Mouse (Mus musculus) gastrocnemius, adult 2 months (tissue): ENCODE data around the gene Olfr1499. TPM values are rescaled to one million over a fixed set of nuclear protein-coding genes. Genes with fewer than 3 reads are reported as not detected.
A peak's percentile ranks its signal among the peaks of the same experiment; 100 is the strongest.
"Not testable (repeated sequence)": the region's sequence is repeated elsewhere in the genome, so short reads cannot be mapped to it uniquely, and the experiment has no call there.

Experiments
- DNase-seq: peaks from one replicate; pipeline ENCODE4 v3.0.0; 2022
- H3K27ac ChIP-seq: fragments of 200-600 bp; 2 replicates; pipeline ENCODE4 v1.8.1; 2022; ENCODE audit warnings: mild to moderate bottlenecking
- H3K4me3 ChIP-seq: fragments of 200-600 bp; 2 replicates; pipeline ENCODE4 v1.8.1; 2022; ENCODE audit warnings: mild to moderate bottlenecking, moderate library complexity
- CTCF ChIP-seq: fragments of 200-600 bp; IDR thresholded peaks from 2 replicates; pipeline ENCODE4 v1.8.1; 2022; ENCODE audit warnings: antibody characterized with exemption, mild to moderate bottlenecking, moderate library complexity
- intact Hi-C: fragments of 180-260 bp; cut with DNase I; formaldehyde crosslinking; loops from one replicate; pipeline ENCODE4 v1.15.1; 2025
- long read RNA-seq, 2 experiments: library from polyadenylated mRNA; stranded (forward); transcript quantifications; one replicate each; pipeline ENCODE4 v2.0.0; 2021
- total RNA-seq, 2 experiments: library from RNA; stranded (reverse); gene quantifications; 2 replicates each; pipeline ENCODE4 v1.2.3; 2021

The Olfr1499 gene
- total RNA-seq, result not detected
- long read RNA-seq, experiment 1, result 0 reads
- long read RNA-seq, experiment 2, result 0 reads

GRCm38 (mm10) chr19:13819347-13819746 lies at the start of gene Olfr1499:
Gene Olfr1499 (minus strand): TSS chr19:13819447.
- no peak within 1 kb of the TSS for H3K27ac ChIP-seq
- no peak for DNase-seq
- intact Hi-C loops, result no loop called here
- no peak within 1 kb of the TSS for H3K4me3 ChIP-seq
- no peak for TF ChIP-seq CTCF

DNA sequence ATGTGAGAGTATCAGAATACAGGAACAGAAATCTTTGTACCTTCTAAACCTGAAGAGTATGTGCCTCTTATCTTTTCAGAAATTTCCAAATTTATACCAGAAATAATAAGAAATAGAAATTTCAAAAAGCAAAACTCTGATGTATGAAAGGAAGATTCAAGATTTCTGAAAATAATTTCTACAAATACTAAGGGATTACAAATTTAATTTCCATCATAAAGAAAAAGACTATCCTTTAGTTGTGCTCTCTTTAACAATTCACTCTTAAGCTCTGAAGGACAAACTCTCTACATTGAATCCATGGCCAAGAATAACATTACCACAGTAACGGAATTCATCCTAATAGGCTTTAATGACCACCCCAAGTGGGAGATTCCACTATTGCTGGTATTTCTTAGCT lies 42.2 kb upstream of the Olfr1499 start, which contains the start of gene Olfr1502:
Gene Olfr1502 (plus strand): TSS at position 301 of the 400 bp plus-strand sequence.
- H3K27ac ChIP-seq, result no peak within 1 kb of the TSS
- DNase-seq, result no peak
- intact Hi-C loops, result no loop called here
- no peak for TF ChIP-seq CTCF
- no peak within 1 kb of the TSS for H3K4me3 ChIP-seq

DNA sequence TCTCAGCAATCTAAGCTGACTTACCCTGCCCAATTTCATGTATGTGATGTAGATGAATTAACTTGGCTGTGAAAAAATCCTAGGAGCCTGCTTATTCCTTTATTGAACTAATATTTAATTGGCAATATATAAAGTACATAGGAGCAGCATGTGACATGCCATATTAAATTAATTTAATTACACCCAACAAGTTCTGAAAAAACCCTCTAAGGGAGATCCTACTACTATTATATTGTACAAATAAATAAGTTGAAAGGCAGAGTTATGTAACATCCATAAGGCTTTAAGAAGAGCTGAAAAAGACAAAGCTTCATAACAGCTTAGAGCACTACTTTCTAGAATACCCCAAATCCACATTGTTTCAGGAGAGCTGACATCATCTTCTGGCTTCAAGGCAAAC lies 31.3 kb upstream of the Olfr1499 start, which contains the start of gene Olfr1501:
Gene Olfr1501 (minus strand): TSS at position 101 of the 400 bp plus-strand sequence.
- H3K4me3 ChIP-seq, intact Hi-C loops: not testable (repeated sequence)

GRCm38 (mm10) chr19:13830388-13830787 lies 11.1 kb upstream of the Olfr1499 start, which contains the start of gene Olfr1500:
Gene Olfr1500 (minus strand): TSS chr19:13830488.
- no peak for TF ChIP-seq CTCF
- no peak for DNase-seq
- H3K4me3 ChIP-seq, result no peak within 1 kb of the TSS
- intact Hi-C loops, result no loop called here
- no peak within 1 kb of the TSS for H3K27ac ChIP-seq

More for the DNA sequence above, 31.3 kb upstream of the Olfr1499 start, which contains the start of gene Olfr1501:
- H3K27ac ChIP-seq, DNase-seq: not testable (repeated sequence)

GRCm38 (mm10) chr19:13828447-13828846 lies 9.2 kb upstream of the Olfr1499 start:
- TF ChIP-seq CTCF, result no peak
- Histone ChIP-seq H3K27ac (no peak overlapping the region), H3K4me3 (no peak overlapping the region)
- intact Hi-C loops, result no loop called here
- no peak for DNase-seq

GRCm38 (mm10) chr19:13820847-13821246 lies 1.6 kb upstream of the Olfr1499 start:
- TF ChIP-seq CTCF, result no peak
- intact Hi-C loops, result no loop called here
- Histone ChIP-seq H3K27ac (no peak overlapping the region), H3K4me3 (no peak overlapping the region)
- DNase-seq, result no peak

GRCm38 (mm10) chr19:13818827-13819226 lies 420 bp downstream of the Olfr1499 start:
- H3K27ac ChIP-seq, result no peak overlapping the region
- TF ChIP-seq CTCF, result no peak
- no peak for DNase-seq
- intact Hi-C loops, result no loop called here
- no peak overlapping the region for H3K4me3 ChIP-seq

GRCm38 (mm10) chr19:13812823-13813222 lies 6.4 kb downstream of the Olfr1499 start:
- no peak overlapping the region for H3K4me3 ChIP-seq
- peak; percentile 31 for TF ChIP-seq CTCF
- H3K27ac ChIP-seq, result no peak overlapping the region
- DNase-seq, result no peak
- intact Hi-C loops, result no loop called here

GRCm38 (mm10) chr19:13805486-13805885 lies 13.8 kb downstream of the Olfr1499 start:
- H3K27ac ChIP-seq, H3K4me3 ChIP-seq, DNase-seq, intact Hi-C loops: not testable (repeated sequence)

DNA sequence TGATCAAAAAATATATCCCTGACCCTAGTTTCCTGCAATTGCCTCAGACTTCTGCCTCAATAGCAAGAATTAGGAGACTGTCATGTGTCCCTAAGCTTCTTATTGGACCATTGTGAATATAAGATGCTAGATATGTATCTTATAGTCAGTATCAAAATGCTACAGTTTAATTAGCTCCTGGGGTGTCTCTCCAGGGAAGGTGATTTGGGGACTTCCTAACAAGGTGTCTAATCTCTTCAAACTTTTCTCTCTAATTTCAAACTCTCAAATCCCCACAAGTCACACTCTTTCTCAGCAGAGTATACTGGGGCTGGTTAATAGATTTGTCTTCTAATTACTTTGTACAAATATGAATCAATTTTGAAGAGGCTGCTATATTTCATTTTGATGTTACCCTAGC lies 21.1 kb downstream of the Olfr1499 start, which contains the start of gene Olfr1497:
Gene Olfr1497 (minus strand): TSS at position 101 of the 400 bp plus-strand sequence.
- TF ChIP-seq CTCF, result no peak
- DNase-seq, result no peak
- intact Hi-C loops, result no loop called here
- no peak within 1 kb of the TSS for H3K4me3 ChIP-seq
- no peak within 1 kb of the TSS for H3K27ac ChIP-seq

- DNase-seq, result no peak
- no peak for TF ChIP-seq CTCF
- Histone ChIP-seq H3K27ac (no peak within 1 kb of the TSS), H3K4me3 (no peak within 1 kb of the TSS)
- intact Hi-C loops, result no loop called here
Measured at GRCm38 (mm10) chr19:13777578-13777977, 41.7 kb downstream of the Olfr1499 start, which contains the start of gene Olfr1496. Gene Olfr1496 (plus strand): TSS chr19:13777878.

GRCm38 (mm10) chr19:13768565-13769276 lies 50.5 kb downstream of the Olfr1499 start:
- no peak overlapping the region for H3K4me3 ChIP-seq
- no peak for TF ChIP-seq CTCF
- no peak for DNase-seq
- H3K27ac ChIP-seq, result no peak overlapping the region
- intact Hi-C loops, result no loop called here

DNA sequence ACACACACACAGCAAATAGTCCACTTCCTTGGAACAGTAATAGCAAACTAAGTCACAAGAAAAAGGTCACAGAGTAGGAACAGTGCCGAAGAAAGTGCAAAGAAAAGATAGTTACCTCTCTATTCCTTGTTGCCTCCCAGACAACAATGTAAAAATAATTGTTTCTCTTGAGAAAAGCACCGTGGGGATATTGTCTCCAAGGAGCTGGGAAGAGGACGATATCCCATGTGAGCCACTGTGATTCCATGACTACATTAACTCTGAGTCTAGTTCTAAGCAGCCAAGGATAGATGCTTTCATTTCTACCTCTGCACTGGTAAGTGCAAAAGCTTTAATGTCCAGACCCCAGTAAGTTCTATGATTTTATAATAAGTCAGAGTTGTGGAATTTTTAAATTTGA lies 54.9 kb downstream of the Olfr1499 start, which contains the start of gene Olfr1495:
Gene Olfr1495 (plus strand): TSS at position 301 of the 400 bp plus-strand sequence.
- intact Hi-C loops, result no loop called here
- no peak for TF ChIP-seq CTCF
- H3K27ac ChIP-seq, result no peak within 1 kb of the TSS
- DNase-seq, result no peak
- H3K4me3 ChIP-seq, result no peak within 1 kb of the TSS

Other genes starting within 250 kb of the Olfr1499 start
- gene Olfr1484, start 235.9 kb downstream of the Olfr1499 start, total RNA-seq, result not detected
- not detected for gene Olfr1487, start 202.1 kb downstream of the Olfr1499 start, total RNA-seq
- gene Olfr1489, start 187.8 kb downstream of the Olfr1499 start, total RNA-seq, result not detected
- not detected for gene Olfr1490, start 168.4 kb downstream of the Olfr1499 start, total RNA-seq
- not detected for gene Olfr1491, start 122.2 kb downstream of the Olfr1499 start, total RNA-seq
- not detected for gene Olfr1493-ps1, start 96.2 kb downstream of the Olfr1499 start, total RNA-seq
- gene Olfr1494, start 79.7 kb downstream of the Olfr1499 start, total RNA-seq, result not detected
- gene Olfr1495, start 54.8 kb downstream of the Olfr1499 start, total RNA-seq, result not detected
- not detected for gene Olfr1496, start 41.6 kb downstream of the Olfr1499 start, total RNA-seq
- gene Olfr1497, start 21.2 kb downstream of the Olfr1499 start, total RNA-seq, result not detected
- gene Olfr1500, start 11.0 kb upstream of the Olfr1499 start, total RNA-seq, result not detected
- gene Olfr1501, start 31.2 kb upstream of the Olfr1499 start, total RNA-seq, result not detected
- not detected for gene Olfr1502, start 42.3 kb upstream of the Olfr1499 start, total RNA-seq
- gene Olfr1504, start 78.5 kb upstream of the Olfr1499 start, total RNA-seq, result not detected
- gene Olfr1505, start 94.1 kb upstream of the Olfr1499 start, total RNA-seq, result not detected